Mouse (Mus musculus): ENCODE measurements around the gene Peak1. TPM values are rescaled to one million over a fixed set of nuclear protein-coding genes. Genes with fewer than 3 reads are reported as not detected.
A peak's percentile ranks its signal among the peaks of the same experiment; 100 is the strongest.

Gene Peak1
- polyA plus RNA-seq, 1 experiment from 2014 or later = 5.3 TPM

DNA sequence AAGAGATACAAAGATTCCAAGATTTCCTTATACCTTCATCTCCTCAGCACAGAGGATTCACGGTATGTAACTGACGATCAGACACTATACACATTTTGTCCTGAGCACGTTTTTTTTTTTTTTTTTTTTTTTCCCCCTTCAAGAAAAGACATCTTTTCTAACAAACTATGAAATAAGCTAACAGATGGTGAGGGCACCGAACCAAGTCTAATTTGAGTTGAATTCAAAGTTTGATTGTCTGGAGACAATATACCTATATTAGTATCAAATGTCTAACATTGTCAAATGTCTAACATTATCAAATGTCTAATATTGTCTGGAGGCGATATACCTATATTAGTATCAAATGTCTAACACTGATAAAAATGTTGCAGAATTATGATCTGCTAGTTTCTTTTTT is 135.4 kb downstream of the Peak1 start:
- Histone ChIP-seq H3K27me3 (no peaks in the 10 kb centered on the region), H3K4me2 (no peak overlapping the region), H3K9ac (no peak overlapping the region), H3K4me3 (no peak overlapping the region), H3K27ac (replicated peaks) (no peak overlapping the region), H3K36me3 (no peaks in the 10 kb centered on the region), H3K4me1 (replicated peaks) (no peaks in the 10 kb centered on the region), H3K9me3 (no peaks in the 10 kb centered on the region)
- ATAC-seq (ENCODE audit: low FRiP score, low read depth) = no peak
- 76% methylated on average over 5 of the region's 5 CpGs for WGBS

DNA sequence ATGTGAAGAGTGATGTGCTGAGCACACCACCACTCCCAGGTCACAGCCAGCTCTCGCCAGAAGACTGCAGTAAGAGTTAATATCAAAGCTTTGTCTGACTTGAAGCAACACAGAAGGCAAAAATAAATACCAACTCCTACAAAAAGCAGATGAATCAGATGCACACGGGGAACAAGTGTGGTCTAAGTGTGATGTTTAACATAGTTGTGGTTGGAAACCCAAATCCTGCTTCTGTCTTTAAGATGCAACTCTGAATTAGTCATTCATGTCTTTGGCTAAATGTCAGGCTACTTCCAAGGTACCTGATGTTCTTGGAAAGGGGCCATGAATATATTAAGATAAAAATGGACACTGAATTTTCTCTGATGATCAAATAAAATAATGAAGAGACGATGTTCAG is 144.3 kb downstream of the Peak1 start:
- Histone ChIP-seq H3K9me3 (no peaks in the 10 kb centered on the region), H3K27ac (replicated peaks) (no peak overlapping the region), H3K4me3 (no peak overlapping the region), H3K27me3 (no peaks in the 10 kb centered on the region), H3K36me3 (no peaks in the 10 kb centered on the region), H3K4me2 (no peak overlapping the region), H3K4me1 (replicated peaks) (peaks cover 4% of the 10 kb centered on the region), H3K9ac (no peak overlapping the region)
- 94% methylated on average over 3 of the region's 3 CpGs for WGBS
- no peak for ATAC-seq (ENCODE audit: low FRiP score, low read depth)

DNA sequence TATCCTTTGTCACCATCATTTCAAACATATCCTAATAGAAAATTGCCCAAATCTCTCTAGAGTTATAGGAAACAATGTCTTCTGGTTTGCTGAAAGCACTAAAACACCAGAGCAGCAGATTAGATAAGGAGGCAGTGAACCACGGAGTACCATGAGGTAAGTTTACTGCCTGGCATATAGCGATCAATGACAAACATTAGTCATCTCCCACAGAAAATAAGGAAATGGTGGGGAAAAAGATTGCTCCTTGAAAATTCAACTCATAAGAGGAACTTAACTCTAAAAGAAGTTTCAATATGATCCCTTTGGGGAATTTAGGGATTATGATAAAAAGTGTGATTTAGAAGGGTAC is 145.6 kb downstream of the Peak1 start:
- Histone ChIP-seq H3K27me3 (no peaks in the 10 kb centered on the region), H3K4me2 (no peak overlapping the region), H3K4me1 (replicated peaks) (peaks cover 4% of the 10 kb centered on the region), H3K27ac (replicated peaks) (peak overlapping the region; percentile 50; the same call in 1 of the 2 replicates), H3K9me3 (no peaks in the 10 kb centered on the region), H3K36me3 (no peaks in the 10 kb centered on the region), H3K9ac (no peak overlapping the region), H3K4me3 (no peak overlapping the region)
- no peak for ATAC-seq (ENCODE audit: low FRiP score, low read depth)
- WGBS = 77% methylated on average over 2 of the region's 2 CpGs

DNA sequence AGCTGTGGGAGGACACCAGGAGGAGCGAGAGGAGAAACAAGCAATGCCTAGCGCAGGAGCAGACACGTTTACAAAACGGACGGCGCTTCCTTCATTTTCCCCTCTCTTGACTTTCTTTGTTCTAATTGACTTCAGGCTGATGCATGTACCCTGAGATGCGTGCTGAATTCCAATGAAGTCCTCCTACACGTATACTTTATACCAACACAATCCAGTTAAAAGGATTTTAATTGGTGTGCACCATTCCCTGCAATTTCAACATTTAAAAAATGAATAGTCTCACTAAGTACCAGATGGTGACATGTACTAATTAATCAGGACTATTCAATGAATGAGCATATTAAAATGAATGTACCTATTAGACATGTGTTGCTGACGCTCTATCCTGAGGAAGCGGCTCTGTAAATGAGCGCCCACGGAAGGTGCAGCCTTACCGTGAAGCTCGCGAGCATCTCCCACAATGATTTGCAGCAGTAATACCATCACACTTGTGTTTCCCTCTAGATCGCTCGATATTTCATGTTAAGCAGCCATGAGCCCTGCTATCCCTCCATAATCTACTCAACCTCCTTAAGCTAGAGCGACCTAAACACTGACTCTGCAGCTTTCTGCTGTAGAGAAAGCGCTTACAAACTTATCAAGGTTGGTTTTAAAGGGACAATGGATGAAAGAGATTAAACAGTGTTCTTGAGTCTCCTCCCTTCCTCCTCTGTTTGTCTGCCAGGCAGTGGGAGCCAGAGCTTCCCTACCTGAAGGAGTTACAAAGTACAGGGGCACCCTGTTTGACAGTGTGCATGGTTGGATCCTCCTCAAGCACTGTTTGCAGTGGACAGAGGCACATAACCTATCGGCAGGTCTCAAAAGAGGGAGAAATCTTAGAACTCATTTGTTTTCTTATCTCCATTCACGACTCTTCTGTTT is 146.3 kb downstream of the Peak1 start:
- 53% methylated on average over 21 of the region's 21 CpGs for WGBS
- no peaks in the 10 kb centered on the region for H3K9me3 ChIP-seq
- peaks cover 4% of the 10 kb centered on the region for H3K4me1 ChIP-seq (replicated peaks)
- H3K27ac ChIP-seq (replicated peaks) = peak overlapping the region; percentile 50
- ATAC-seq (ENCODE audit: low FRiP score, low read depth) = peak; percentile 66; the same call in 1 of the 2 replicates
- H3K9ac ChIP-seq = no peak overlapping the region
- no peaks in the 10 kb centered on the region for H3K27me3 ChIP-seq
- peak overlapping the region; percentile 41 for H3K4me2 ChIP-seq
- peak overlapping the region; percentile 8; the same call in 1 of the 2 replicates for H3K4me3 ChIP-seq
- H3K36me3 ChIP-seq = no peaks in the 10 kb centered on the region

DNA sequence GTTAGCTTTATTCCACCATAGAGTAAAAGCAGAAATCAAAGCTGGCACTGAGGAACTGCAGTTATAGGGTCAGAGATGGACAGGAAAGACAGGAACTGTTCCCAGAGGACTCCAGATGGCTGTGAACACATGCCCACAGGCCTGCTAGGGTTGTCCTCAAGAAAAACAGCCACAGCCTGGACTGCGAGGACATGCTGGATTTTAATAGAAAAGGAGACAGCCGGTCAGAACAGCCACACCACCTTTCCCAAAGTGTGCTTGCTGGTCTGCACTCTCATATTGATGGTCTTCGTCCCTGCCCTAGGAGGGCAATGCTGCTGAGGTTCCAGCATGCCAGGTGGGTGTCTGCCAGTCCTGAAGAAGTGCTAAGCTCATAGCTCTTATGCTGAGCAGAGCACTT is 148.8 kb downstream of the Peak1 start:
- H3K4me2 ChIP-seq = no peak overlapping the region
- H3K4me3 ChIP-seq = no peak overlapping the region
- no peak overlapping the region for H3K27ac ChIP-seq (replicated peaks)
- no peaks in the 10 kb centered on the region for H3K27me3 ChIP-seq
- WGBS = 79% methylated on average over 3 of the region's 3 CpGs
- no peaks in the 10 kb centered on the region for H3K36me3 ChIP-seq
- H3K4me1 ChIP-seq (replicated peaks) = peaks cover 4% of the 10 kb centered on the region
- ATAC-seq (ENCODE audit: low FRiP score, low read depth) = no peak
- no peaks in the 10 kb centered on the region for H3K9me3 ChIP-seq
- no peak overlapping the region for H3K9ac ChIP-seq

DNA sequence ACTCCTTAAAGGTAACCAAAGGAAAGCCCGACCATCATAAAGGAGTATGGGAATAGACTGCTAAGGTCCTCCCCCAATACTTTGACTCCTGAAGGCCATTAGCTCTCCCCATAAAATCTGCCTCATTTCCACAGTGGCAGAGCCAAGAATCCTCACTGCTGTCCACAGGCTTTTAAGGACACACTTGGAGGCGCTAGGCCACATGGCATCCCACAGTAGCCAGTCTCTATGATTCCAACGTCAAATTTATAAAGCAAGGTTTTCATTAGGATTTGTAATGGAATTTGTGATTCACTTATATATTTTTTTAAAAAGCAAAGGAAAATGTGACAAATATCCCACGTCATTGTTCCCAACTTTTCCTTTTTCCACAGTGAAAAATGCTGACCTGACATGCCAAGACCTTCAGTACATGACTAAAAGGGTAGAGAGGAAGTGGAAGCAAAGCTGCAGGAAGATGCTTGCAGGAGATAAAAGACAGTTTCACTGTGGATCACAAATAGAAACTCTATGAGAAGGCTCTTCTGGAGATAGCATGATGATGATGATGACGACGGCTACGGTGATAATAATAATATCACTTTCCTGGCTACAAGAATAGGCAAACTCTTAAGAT is 151.6 kb downstream of the Peak1 start:
- H3K4me3 ChIP-seq = no peak overlapping the region
- no peaks in the 10 kb centered on the region for H3K9me3 ChIP-seq
- 84% methylated on average over 7 of the region's 7 CpGs for WGBS
- no peak overlapping the region for H3K9ac ChIP-seq
- H3K4me2 ChIP-seq = no peak overlapping the region
- H3K27ac ChIP-seq (replicated peaks) = no peak overlapping the region
- H3K27me3 ChIP-seq = no peaks in the 10 kb centered on the region
- no peaks in the 10 kb centered on the region for H3K36me3 ChIP-seq
- no peak for ATAC-seq (ENCODE audit: low FRiP score, low read depth)
- peaks cover 4% of the 10 kb centered on the region for H3K4me1 ChIP-seq (replicated peaks)

DNA sequence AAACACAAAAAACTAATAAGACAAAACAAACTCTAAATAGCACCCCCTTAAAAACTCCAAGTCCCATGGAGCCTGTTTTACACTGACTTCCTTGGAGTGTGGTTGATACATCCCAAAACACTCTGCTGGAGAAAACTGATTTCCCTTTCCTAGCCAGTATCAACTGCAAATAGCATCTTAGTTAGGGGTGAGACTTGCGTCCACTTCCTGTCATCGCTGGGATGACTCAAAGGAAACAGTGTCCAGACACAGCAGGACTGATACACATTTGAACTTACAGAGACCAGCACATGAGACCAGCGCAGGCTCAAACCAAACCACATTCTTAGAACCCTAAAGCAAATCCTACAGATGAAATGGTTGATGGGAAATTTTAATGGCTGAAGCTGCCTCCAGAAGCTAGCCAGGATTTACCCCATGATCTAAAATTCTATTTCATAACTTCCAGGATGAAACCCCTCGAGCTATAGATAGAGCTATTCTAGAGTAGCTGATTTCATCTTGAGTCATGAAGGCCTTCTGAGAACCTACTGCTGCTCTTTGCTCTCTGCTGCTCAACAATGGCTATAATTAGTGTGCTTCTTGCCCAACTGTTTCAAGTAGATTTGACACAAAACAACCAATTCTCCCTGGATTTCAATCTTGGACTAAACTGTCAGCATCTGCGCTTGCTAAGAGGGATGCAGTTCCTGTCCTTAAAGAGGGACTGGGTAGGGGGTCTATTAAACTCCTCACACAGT is 152.2 kb downstream of the Peak1 start:
- H3K9ac ChIP-seq = no peak overlapping the region
- H3K27ac ChIP-seq (replicated peaks) = no peak overlapping the region
- H3K4me1 ChIP-seq (replicated peaks) = no peaks in the 10 kb centered on the region; the same call in 1 of the 2 replicates
- no peak overlapping the region for H3K4me2 ChIP-seq
- no peaks in the 10 kb centered on the region for H3K27me3 ChIP-seq
- H3K9me3 ChIP-seq = peaks cover under 1% of the 10 kb centered on the region
- WGBS = 86% methylated on average over 5 of the region's 5 CpGs
- H3K36me3 ChIP-seq = no peaks in the 10 kb centered on the region
- no peak for ATAC-seq (ENCODE audit: low FRiP score, low read depth)
- H3K4me3 ChIP-seq = no peak overlapping the region

DNA sequence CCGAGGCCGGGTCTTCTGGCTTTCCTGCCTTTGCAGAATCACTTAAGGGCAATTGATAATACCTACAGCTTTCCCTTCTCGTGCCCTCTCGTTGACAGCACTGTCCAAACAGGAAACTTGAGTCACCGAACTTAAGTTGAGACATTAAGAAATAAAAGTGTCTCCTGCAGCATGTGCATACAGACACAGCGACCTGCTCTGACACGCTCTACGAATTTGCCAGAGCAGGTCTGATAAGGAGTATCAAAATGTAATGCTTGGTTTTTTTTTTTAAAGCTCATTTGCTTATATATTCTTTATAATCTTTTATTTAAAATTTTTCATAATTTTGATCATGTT is 152.9 kb downstream of the Peak1 start:
- 83% methylated on average over 8 of the region's 8 CpGs for WGBS
- no peak overlapping the region for H3K4me2 ChIP-seq
- no peaks in the 10 kb centered on the region for H3K27me3 ChIP-seq
- H3K4me1 ChIP-seq (replicated peaks) = no peaks in the 10 kb centered on the region; the same call in 1 of the 2 replicates
- no peak overlapping the region for H3K9ac ChIP-seq
- no peaks in the 10 kb centered on the region for H3K36me3 ChIP-seq
- no peak overlapping the region for H3K4me3 ChIP-seq
- no peak overlapping the region for H3K27ac ChIP-seq (replicated peaks)
- no peak for ATAC-seq (ENCODE audit: low FRiP score, low read depth)
- peaks cover 5% of the 10 kb centered on the region for H3K9me3 ChIP-seq

DNA sequence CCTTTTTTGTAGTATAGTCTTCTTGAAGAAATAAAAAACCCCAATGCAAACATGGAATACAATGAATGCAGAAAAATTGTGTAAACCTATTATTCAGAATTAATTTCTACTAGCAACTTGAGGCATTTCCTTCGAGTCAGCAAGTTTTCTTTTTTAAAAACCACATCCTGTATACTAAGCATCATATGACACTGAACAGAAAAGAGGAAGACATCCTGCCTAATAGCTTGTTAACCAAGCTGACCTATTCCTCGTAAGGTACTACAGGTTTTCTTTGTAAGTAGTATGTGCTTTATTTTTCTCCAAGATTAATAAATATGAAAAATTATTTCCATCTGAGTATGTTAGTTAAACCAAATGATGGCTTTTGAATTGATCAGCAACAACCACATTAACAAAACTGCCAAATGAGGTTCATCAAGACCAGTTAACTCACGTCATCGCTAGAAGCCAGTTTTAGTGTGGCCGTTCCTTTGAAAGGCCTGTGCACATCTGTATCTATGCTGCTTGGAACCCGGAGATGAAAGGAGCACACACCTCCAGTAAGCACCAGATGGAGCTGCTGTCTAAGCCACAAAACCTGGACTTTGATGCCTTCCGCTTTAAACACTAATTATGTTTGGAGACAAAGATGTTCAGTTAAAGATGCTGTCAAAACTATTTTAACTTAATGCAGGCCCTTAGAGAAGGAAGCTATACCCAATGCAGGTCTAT is 153.4 kb downstream of the Peak1 start:
- Histone ChIP-seq H3K4me2 (no peak overlapping the region), H3K4me3 (no peak overlapping the region), H3K9ac (no peak overlapping the region), H3K27ac (replicated peaks) (no peak overlapping the region), H3K4me1 (replicated peaks) (no peaks in the 10 kb centered on the region; the same call in 1 of the 2 replicates), H3K27me3 (no peaks in the 10 kb centered on the region), H3K36me3 (no peaks in the 10 kb centered on the region), H3K9me3 (peaks cover 5% of the 10 kb centered on the region)
- WGBS = 61% methylated on average over 7 of the region's 7 CpGs
- ATAC-seq (ENCODE audit: low FRiP score, low read depth) = no peak

DNA sequence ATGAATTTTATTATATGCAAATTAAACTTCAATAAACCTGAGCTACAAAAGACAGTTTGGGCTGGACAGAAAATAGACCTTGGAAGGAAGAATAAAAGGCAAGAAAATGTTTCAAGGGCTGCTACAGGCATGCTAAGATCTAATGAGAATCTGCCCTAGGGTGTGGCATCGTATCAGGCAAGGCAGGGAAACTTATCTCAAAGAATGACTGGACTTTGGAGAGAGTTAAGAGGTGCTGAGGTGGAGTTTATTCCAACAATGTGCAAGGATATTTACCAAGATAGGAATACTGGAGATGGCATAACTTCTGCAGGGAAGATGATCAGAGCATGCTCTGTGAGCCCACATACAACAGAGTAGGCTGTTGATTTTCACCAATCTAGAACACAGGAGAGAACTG is 154.8 kb downstream of the Peak1 start:
- Histone ChIP-seq H3K27ac (replicated peaks) (no peak overlapping the region), H3K4me1 (replicated peaks) (no peaks in the 10 kb centered on the region; the same call in 1 of the 2 replicates), H3K9me3 (peaks cover 5% of the 10 kb centered on the region), H3K27me3 (no peaks in the 10 kb centered on the region), H3K9ac (no peak overlapping the region), H3K36me3 (no peaks in the 10 kb centered on the region), H3K4me2 (no peak overlapping the region), H3K4me3 (no peak overlapping the region)
- 98% methylated on average over 1 of the region's 1 CpGs for WGBS
- no peak for ATAC-seq (ENCODE audit: low FRiP score, low read depth)

DNA sequence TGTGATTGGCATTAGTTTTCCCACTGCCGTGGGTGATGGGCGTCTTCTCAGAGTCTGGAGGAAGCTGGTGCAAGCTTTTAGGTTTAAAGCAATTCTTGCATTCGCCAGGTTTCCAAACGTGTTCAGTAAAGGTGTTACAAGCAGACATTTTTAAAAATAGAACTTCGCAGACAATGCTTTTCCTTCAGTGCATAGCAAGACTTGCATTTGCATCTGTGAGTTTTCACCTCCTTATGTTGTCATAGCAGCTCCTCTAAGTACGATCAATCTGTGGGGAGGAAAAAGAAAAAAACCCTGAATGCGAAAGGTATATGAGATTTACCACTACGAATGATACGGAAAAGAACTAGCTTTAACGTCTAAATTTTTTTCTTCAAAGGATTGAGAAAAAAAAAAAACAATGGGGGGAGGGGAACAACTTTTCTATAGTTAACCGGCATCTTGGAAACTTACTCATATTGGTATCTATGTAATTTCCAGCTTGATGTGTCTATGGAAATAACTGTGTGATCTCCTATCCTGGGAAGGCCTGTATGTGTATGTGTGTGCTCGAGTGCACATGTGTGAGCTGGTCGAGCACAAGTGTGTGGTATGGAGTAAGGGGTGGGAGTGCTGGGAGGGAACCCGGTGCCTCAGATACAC is 157.3 kb downstream of the Peak1 start:
- Histone ChIP-seq H3K27me3 (no peaks in the 10 kb centered on the region), H3K4me3 (no peak overlapping the region), H3K9me3 (peaks cover 5% of the 10 kb centered on the region), H3K27ac (replicated peaks) (no peak overlapping the region), H3K4me2 (no peak overlapping the region), H3K9ac (no peak overlapping the region), H3K36me3 (no peaks in the 10 kb centered on the region), H3K4me1 (replicated peaks) (no peaks in the 10 kb centered on the region; the same call in 1 of the 2 replicates)
- ATAC-seq (ENCODE audit: low FRiP score, low read depth) = no peak
- 89% methylated on average over 14 of the region's 14 CpGs for WGBS

Measured in hindbrain, embryonic 15.5 days (tissue).